Mouse (Mus musculus) CD4-positive, CD25-positive, alpha-beta regulatory T cell, adult 4 months (primary cell): ENCODE results near the gene Prr15l. TPM values are rescaled to one million over a fixed set of nuclear protein-coding genes. Genes with fewer than 3 reads are reported as not detected.
A peak's percentile ranks its signal among the peaks of the same experiment; 100 is the strongest.

ENCODE experiments used
- ATAC-seq: one replicate; pipeline ENCODE4 v1.8.0; 2017
- polyA plus RNA-seq, 2 experiments: library from polyadenylated mRNA; unstranded; fragments of 100-300 nt; shearing (Covaris generic); gene quantifications; one replicate each; pipeline ENCODE4 v1.2.1; 2017

Prr15l gene
- 1 to 10 TPM in 1 of 2 experiments, under 1 TPM in 1; 0.48 to 1.5 TPM for polyA plus RNA-seq

- no peak for ATAC-seq
Observed at GRCm38 (mm10) chr11:96928088-96928487, at the start of gene Prr15l. Prr15l (plus strand) TSS chr11:96928104.

GRCm38 (mm10) chr11:96878715-96879114 is 49.2 kb upstream of the Prr15l start:
- no peak for ATAC-seq

- no peak for ATAC-seq
Observed at GRCm38 (mm10) chr11:96879359-96879758, 48.5 kb upstream of the Prr15l start.

- no peak for ATAC-seq
Observed at GRCm38 (mm10) chr11:96880296-96880695, 47.6 kb upstream of the Prr15l start.

- ATAC-seq: no peak
Observed at GRCm38 (mm10) chr11:96885901-96886340, 42.0 kb upstream of the Prr15l start.

GRCm38 (mm10) chr11:96886942-96887546 is 40.9 kb upstream of the Prr15l start:
- no peak for ATAC-seq

GRCm38 (mm10) chr11:96891784-96892527 is 35.9 kb upstream of the Prr15l start:
- no peak for ATAC-seq

- no peak for ATAC-seq
Observed at GRCm38 (mm10) chr11:96893203-96893842, 34.6 kb upstream of the Prr15l start.

- ATAC-seq: no peak
Observed at GRCm38 (mm10) chr11:96895886-96896285, 32.0 kb upstream of the Prr15l start.

- ATAC-seq: no peak
Observed at GRCm38 (mm10) chr11:96899449-96900306, 28.2 kb upstream of the Prr15l start.

- ATAC-seq: no peak
Observed at GRCm38 (mm10) chr11:96901332-96901731, 26.6 kb upstream of the Prr15l start.

- no peak for ATAC-seq
Observed at GRCm38 (mm10) chr11:96902639-96903635, 25.0 kb upstream of the Prr15l start.

GRCm38 (mm10) chr11:96906431-96907161 is 21.3 kb upstream of the Prr15l start:
- ATAC-seq: no peak

- ATAC-seq: no peak
Observed at GRCm38 (mm10) chr11:96908594-96908993, 19.3 kb upstream of the Prr15l start.

- peak; percentile 85 for ATAC-seq
Observed at GRCm38 (mm10) chr11:96910003-96910402, 17.9 kb upstream of the Prr15l start.

GRCm38 (mm10) chr11:96912682-96913081 is 15.2 kb upstream of the Prr15l start:
- no peak for ATAC-seq

- peak; percentile 99 for ATAC-seq
Observed at GRCm38 (mm10) chr11:96916044-96916884, 11.6 kb upstream of the Prr15l start, which contains the start of gene Cdk5rap3. Cdk5rap3 (minus strand) TSS chr11:96916496.

GRCm38 (mm10) chr11:96916885-96917396 is 11.0 kb upstream of the Prr15l start:
- ATAC-seq: no peak

GRCm38 (mm10) chr11:96917415-96917814 is 10.5 kb upstream of the Prr15l start:
- ATAC-seq: no peak
